Mouse (Mus musculus) gastrocnemius, postnatal 14 days (tissue): ENCODE results near the gene Sh3gl3. TPM values are rescaled to one million over a fixed set of nuclear protein-coding genes. Genes with fewer than 3 reads are reported as not detected.

Source experiments
- DNase-seq: peaks from one replicate; pipeline ENCODE4 v3.0.0; 2021; ENCODE audit warnings: mixed read lengths
- intact Hi-C: fragments of 180-260 bp; cut with DNase I; formaldehyde crosslinking; loops from one replicate; pipeline ENCODE4 v1.15.1; 2025; ENCODE audit warnings: low total_unique reads
- long read RNA-seq, 2 experiments: library from polyadenylated mRNA; stranded (forward); transcript quantifications; one replicate each; pipeline ENCODE4 v2.0.0; 2021
- total RNA-seq, 2 experiments: library from RNA; stranded (reverse); gene quantifications; 2 replicates each; pipeline ENCODE4 v1.2.3; 2021

The Sh3gl3 gene
- 1 to 10 TPM in 1 of 2 experiments, under 1 TPM in 1; 0.89 to 1.9 TPM for total RNA-seq
- long read RNA-seq, experiment 1, result 0 reads
- long read RNA-seq, experiment 2, partial matches to known transcripts, result 0 of 2 reads
- long read RNA-seq, experiment 2, other reads (novel, unspliced or antisense), result 0 of 2 reads

- intact Hi-C loops, result no loop called here
- no peak for DNase-seq
Measured at GRCm38 (mm10) chr7:82173540-82173939, at the start of gene Sh3gl3. Gene Sh3gl3 (plus strand): TSS chr7:82173840.

- intact Hi-C loops, result no loop called here
- no peak for DNase-seq
Measured at GRCm38 (mm10) chr7:82138196-82138595, 35.4 kb upstream of the Sh3gl3 start.

- intact Hi-C loops, result no loop called here
- no peak for DNase-seq
Measured at GRCm38 (mm10) chr7:82147151-82147550, 26.5 kb upstream of the Sh3gl3 start.

- intact Hi-C loops, result no loop called here
- no peak for DNase-seq
Measured at GRCm38 (mm10) chr7:82164681-82165080, 9.0 kb upstream of the Sh3gl3 start.

- intact Hi-C loops, result no loop called here
- peak; percentile 82 for DNase-seq
Measured at GRCm38 (mm10) chr7:82174571-82175326, 1.1 kb downstream of the Sh3gl3 start.

- DNase-seq, result no peak
- intact Hi-C loops, result no loop called here
Measured at GRCm38 (mm10) chr7:82175327-82175721, 1.7 kb downstream of the Sh3gl3 start.

- no peak for DNase-seq
- intact Hi-C loops, result no loop called here
Measured at GRCm38 (mm10) chr7:82176192-82176591, 2.6 kb downstream of the Sh3gl3 start.

- DNase-seq, result peak; percentile 39
Measured at GRCm38 (mm10) chr7:82177336-82177735, 3.7 kb downstream of the Sh3gl3 start.

GRCm38 (mm10) chr7:82180919-82181318 is 7.3 kb downstream of the Sh3gl3 start:
- intact Hi-C loops, result no loop called here
- no peak for DNase-seq

More at GRCm38 (mm10) chr7:82177336-82177735, 3.7 kb downstream of the Sh3gl3 start:
- intact Hi-C loops, result no loop called here

GRCm38 (mm10) chr7:82182781-82183180 is 9.1 kb downstream of the Sh3gl3 start:
- no peak for DNase-seq
- intact Hi-C loops, result no loop called here

GRCm38 (mm10) chr7:82191604-82192003 is 18.0 kb downstream of the Sh3gl3 start:
- intact Hi-C loops, result no loop called here

GRCm38 (mm10) chr7:82192512-82192911 is 18.9 kb downstream of the Sh3gl3 start:
- no peak for DNase-seq
- intact Hi-C loops, result no loop called here

More at GRCm38 (mm10) chr7:82191604-82192003, 18.0 kb downstream of the Sh3gl3 start:
- no peak for DNase-seq

- intact Hi-C loops, result no loop called here
Measured at GRCm38 (mm10) chr7:82203111-82203510, 29.5 kb downstream of the Sh3gl3 start.

GRCm38 (mm10) chr7:82204014-82204784 is 30.6 kb downstream of the Sh3gl3 start:
- peak; percentile 14 for DNase-seq
- intact Hi-C loops, result no loop called here

More at GRCm38 (mm10) chr7:82203111-82203510, 29.5 kb downstream of the Sh3gl3 start:
- no peak for DNase-seq

GRCm38 (mm10) chr7:82204975-82205374 is 31.3 kb downstream of the Sh3gl3 start:
- intact Hi-C loops, result no loop called here
- no peak for DNase-seq

GRCm38 (mm10) chr7:82206787-82207186 is 33.1 kb downstream of the Sh3gl3 start:
- no peak for DNase-seq
- intact Hi-C loops, result no loop called here

- intact Hi-C loops, result no loop called here
Measured at GRCm38 (mm10) chr7:82221380-82221933, 47.8 kb downstream of the Sh3gl3 start.

GRCm38 (mm10) chr7:82223906-82224846 is 50.5 kb downstream of the Sh3gl3 start:
- intact Hi-C loops, result no loop called here
- DNase-seq, result no peak

More at GRCm38 (mm10) chr7:82221380-82221933, 47.8 kb downstream of the Sh3gl3 start:
- no peak for DNase-seq

- DNase-seq, result no peak
- intact Hi-C loops, result no loop called here
Measured at GRCm38 (mm10) chr7:82233201-82233600, 59.6 kb downstream of the Sh3gl3 start.
